Mouse (Mus musculus) forebrain, embryonic 14.5 days (tissue): ENCODE measurements around the gene Map9. TPM values are rescaled to one million over a fixed set of nuclear protein-coding genes. Genes with fewer than 3 reads are reported as not detected.

Source experiments
- ATAC-seq: fragments of 200-750 bp; cut with Nextera tagmentation; 2 replicates; pipeline ENCODE4 v1.8.0; 2017; ENCODE audit warnings: mild to moderate bottlenecking, moderate library complexity
- DNase-seq: peaks from one replicate; pipeline ENCODE4 v3.0.0-alpha.2; 2015; ENCODE audit warnings: low spot score
- H3K27ac ChIP-seq: fragments of 300-500 bp; sonication (generic); 2 replicates; pipeline ENCODE4 v1.5.1; 2014; ENCODE audit warnings: low read depth, mild to moderate bottlenecking, control low read depth, low read length, moderate library complexity
- H3K27me3 ChIP-seq: fragments of 300-500 bp; sonication (generic); replicated peaks from 2 replicates; pipeline ENCODE4 v1.6.1; 2014; ENCODE audit warnings: low read length, control low read depth, mixed read lengths; ENCODE audit not compliant: control insufficient read depth, insufficient read depth
- H3K36me3 ChIP-seq: fragments of 300-500 bp; sonication (generic); 2 replicates; pipeline ENCODE4 v1.6.1; 2014; ENCODE audit warnings: low read length, control low read depth; ENCODE audit not compliant: control insufficient read depth, insufficient read depth
- H3K4me1 ChIP-seq: fragments of 300-500 bp; sonication (generic); 2 replicates; pipeline ENCODE4 v1.6.1; 2014; ENCODE audit warnings: antibody characterized with exemption, low read length, control low read depth; ENCODE audit not compliant: control insufficient read depth, insufficient read depth
- H3K4me2 ChIP-seq: fragments of 300-500 bp; sonication (generic); 2 replicates; pipeline ENCODE4 v1.6.1; 2014; ENCODE audit warnings: mild to moderate bottlenecking, control low read depth, low read length
- H3K4me3 ChIP-seq: fragments of 300-500 bp; sonication (generic); 2 replicates; pipeline ENCODE4 v1.5.1; 2014; ENCODE audit warnings: low read depth, low read length, control low read depth
- H3K9ac ChIP-seq: fragments of 300-500 bp; sonication (generic); 2 replicates; pipeline ENCODE4 v1.6.1; 2014; ENCODE audit warnings: mild to moderate bottlenecking, low read length, control low read depth, moderate library complexity
- H3K9me3 ChIP-seq: fragments of 300-500 bp; sonication (generic); replicated peaks from 2 replicates; pipeline ENCODE4 v1.6.1; 2016; ENCODE audit warnings: low read length, control low read depth, mixed read lengths; ENCODE audit not compliant: control insufficient read depth
- WGBS: fragments of 180-500 bp; shearing (Covaris S2); extraction: QIAGEN DNeasy Blood & Tissue Kit; methylation state at CpG from one replicate; pipeline ENCODE4 v1.1.7; 2014; 5-methylcytosine and 5-hydroxymethylcytosine counted together
- polyA plus RNA-seq: library from polyadenylated mRNA; unstranded; fragments of >200 nt; fragmentation: Nextera tagmentation; extraction: Ambion mirVana; gene quantifications from 2 replicates; pipeline ENCODE4 v1.2.1, GENCODE M21; 2014

Map9 gene
- polyA plus RNA-seq, 1 experiment from 2014 or later = 66.1 TPM

DNA sequence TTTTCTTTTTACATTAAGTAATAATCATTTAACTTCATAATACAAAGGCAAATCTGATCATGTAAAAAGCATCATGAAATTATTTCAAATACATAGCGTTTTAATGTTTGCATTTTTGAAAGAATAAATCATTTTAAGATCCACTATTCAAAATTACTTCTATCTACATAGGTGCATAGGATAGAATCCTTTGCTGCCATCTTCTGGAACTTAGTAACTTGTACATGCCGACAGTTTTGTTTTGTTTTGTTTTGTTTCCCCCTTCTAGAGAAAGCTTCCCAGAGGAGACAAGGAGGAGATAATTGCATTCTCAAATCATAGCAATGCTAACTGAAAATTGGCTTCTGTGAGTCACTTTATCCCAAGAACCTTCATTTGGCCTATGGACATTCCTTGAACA, 7.5 kb upstream of the Map9 start:
- Histone ChIP-seq H3K9ac (no peak overlapping the region), H3K4me2 (no peak overlapping the region), H3K4me3 (no peak overlapping the region), H3K27ac (no peak overlapping the region), H3K4me1 (no peaks in the 10 kb centered on the region), H3K27me3 (no peaks in the 10 kb centered on the region), H3K36me3 (no peaks in the 10 kb centered on the region), H3K9me3 (no peaks in the 10 kb centered on the region)
- DNase-seq (peak; percentile 57), ATAC-seq (no peak)
- 42% methylated on average over 2 of the region's 2 CpGs for WGBS

DNA sequence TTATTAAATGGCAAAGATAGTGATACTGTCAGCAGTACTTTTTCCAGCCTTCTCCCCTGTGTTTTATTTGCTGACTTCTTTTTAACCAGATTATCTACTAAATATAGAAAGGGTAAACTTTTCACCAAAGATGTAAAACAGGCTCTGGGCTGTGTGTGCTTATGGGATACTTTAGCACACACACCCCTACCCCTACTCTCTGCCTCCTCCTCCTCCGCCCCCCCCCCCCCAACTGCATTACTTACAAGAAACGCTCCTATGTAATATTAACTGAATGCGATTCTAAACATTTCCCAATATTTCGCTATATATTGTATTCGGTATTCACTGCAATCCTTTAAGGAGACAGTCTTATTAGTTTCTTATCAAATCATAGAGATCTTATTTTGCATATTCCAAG, 504 bp upstream of the Map9 start:
- Histone ChIP-seq H3K4me3 (peak overlapping the region; percentile 77), H3K27ac (peak overlapping the region; percentile 78; the same call in 1 of the 2 replicates), H3K4me2 (peak overlapping the region; percentile 53), H3K27me3 (no peaks in the 10 kb centered on the region), H3K9me3 (no peaks in the 10 kb centered on the region), H3K4me1 (no peaks in the 10 kb centered on the region), H3K36me3 (peaks cover 14% of the 10 kb centered on the region; the same call in 1 of the 2 replicates), H3K9ac (peak overlapping the region; percentile 43)
- ATAC-seq = peak; percentile 29
- WGBS = 4% methylated on average over 5 of the region's 5 CpGs
- no peak for DNase-seq

DNA sequence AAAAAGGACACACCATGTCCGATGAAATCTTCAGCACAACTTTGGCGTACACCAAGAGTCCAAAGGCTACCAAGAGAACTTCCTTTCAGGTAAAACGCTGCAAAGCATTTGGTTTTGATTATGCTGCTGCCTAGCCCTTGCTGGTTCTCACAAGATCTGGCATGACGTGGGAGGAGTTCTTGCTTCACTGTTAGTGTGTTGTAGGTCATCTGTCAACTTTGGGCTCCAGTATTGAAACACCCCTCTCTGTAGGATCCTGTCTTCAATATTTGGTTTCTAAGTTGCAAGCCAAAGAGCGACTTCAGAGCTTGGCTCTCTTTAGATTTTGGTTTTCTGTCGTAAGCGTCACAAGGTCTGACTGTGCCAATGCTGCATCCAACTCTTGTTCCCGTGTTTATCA, 1.2 kb downstream of the Map9 start:
- 84% methylated on average over 8 of the region's 8 CpGs for WGBS
- Histone ChIP-seq H3K4me2 (peak overlapping the region; percentile 53; the same call in 1 of the 2 replicates), H3K9ac (no peak overlapping the region), H3K27me3 (no peaks in the 10 kb centered on the region), H3K4me1 (no peaks in the 10 kb centered on the region), H3K27ac (no peak overlapping the region), H3K36me3 (peaks cover 21% of the 10 kb centered on the region), H3K4me3 (no peak overlapping the region), H3K9me3 (no peaks in the 10 kb centered on the region)
- ATAC-seq (no peak), DNase-seq (no peak)

- no peak overlapping the region for H3K27ac ChIP-seq
- no peak overlapping the region for H3K4me3 ChIP-seq
- ATAC-seq (no peak), DNase-seq (peak; percentile 48)
- no peak overlapping the region for H3K4me2 ChIP-seq
- H3K9ac ChIP-seq = no peak overlapping the region
- H3K36me3 ChIP-seq = peaks cover 31% of the 10 kb centered on the region
- WGBS = 42% methylated on average over 4 of the region's 4 CpGs
- H3K4me1 ChIP-seq = no peaks in the 10 kb centered on the region
- no peaks in the 10 kb centered on the region for H3K27me3 ChIP-seq
- H3K9me3 ChIP-seq = no peaks in the 10 kb centered on the region
Measured at GRCm38 (mm10) chr3:82362452-82362851, 4.6 kb downstream of the Map9 start.

DNA sequence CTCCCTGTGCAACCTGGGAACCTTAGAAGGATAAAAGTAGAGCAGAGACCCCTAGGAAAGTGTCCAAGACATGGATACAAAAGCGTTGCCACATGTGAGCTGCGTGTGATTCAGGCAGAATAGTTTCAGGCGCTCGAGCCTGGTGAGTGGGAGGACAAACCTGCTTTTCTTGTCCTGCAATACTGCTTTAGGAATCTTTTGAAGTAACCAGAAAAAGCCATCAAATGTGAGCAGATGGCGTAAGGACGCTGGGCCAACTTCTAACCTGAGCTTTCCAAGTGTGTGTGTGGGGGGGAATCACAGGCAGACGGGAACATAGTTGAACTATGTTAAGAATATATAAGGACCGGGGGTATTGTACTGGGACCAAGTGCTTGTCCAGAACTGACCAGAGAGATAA, 6.7 kb downstream of the Map9 start:
- Histone ChIP-seq H3K4me1 (no peaks in the 10 kb centered on the region), H3K4me2 (no peak overlapping the region), H3K27me3 (no peaks in the 10 kb centered on the region), H3K4me3 (no peak overlapping the region), H3K9me3 (no peaks in the 10 kb centered on the region), H3K9ac (no peak overlapping the region), H3K36me3 (peaks cover 34% of the 10 kb centered on the region), H3K27ac (no peak overlapping the region)
- peak; percentile 14; the same call in 1 of the 2 replicates for ATAC-seq
- no peak for DNase-seq
- WGBS = 87% methylated on average over 8 of the region's 8 CpGs

DNA sequence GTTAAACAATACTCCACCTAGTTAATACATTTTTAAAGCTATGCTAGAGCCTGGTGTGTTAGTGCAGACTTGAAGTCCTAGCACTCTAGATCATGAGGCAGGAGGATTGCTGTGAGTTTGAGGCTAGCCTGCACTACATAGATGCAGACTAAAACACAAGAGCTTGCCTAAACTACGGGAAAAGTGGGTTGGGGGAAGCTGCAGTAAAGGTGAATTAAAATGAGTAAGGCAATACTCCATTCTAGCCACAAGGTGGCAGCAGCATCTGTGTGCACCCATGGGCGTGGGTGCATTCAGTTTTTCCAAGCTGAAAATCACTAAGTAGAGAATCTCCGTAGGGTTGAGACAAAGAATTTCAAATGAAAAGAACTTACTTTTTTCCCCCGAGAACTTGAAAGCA, 7.1 kb downstream of the Map9 start:
- H3K36me3 ChIP-seq = peaks cover 34% of the 10 kb centered on the region
- 27% methylated on average over 4 of the region's 4 CpGs for WGBS
- DNase-seq (peak; percentile 75), ATAC-seq (peak; percentile 74; the same call in 1 of the 2 replicates)
- no peaks in the 10 kb centered on the region for H3K27me3 ChIP-seq
- no peaks in the 10 kb centered on the region for H3K4me1 ChIP-seq
- no peak overlapping the region for H3K4me3 ChIP-seq
- no peaks in the 10 kb centered on the region for H3K9me3 ChIP-seq
- no peak overlapping the region for H3K4me2 ChIP-seq
- H3K9ac ChIP-seq = no peak overlapping the region
- no peak overlapping the region for H3K27ac ChIP-seq

- Histone ChIP-seq H3K36me3 (peaks cover 37% of the 10 kb centered on the region), H3K27ac (no peak overlapping the region), H3K4me2 (no peak overlapping the region), H3K4me1 (no peaks in the 10 kb centered on the region), H3K27me3 (no peaks in the 10 kb centered on the region), H3K4me3 (no peak overlapping the region), H3K9ac (no peak overlapping the region), H3K9me3 (no peaks in the 10 kb centered on the region)
- ATAC-seq = no peak
- DNase-seq = no peak
- WGBS = 79% methylated on average over 21 of the region's 21 CpGs
Measured at GRCm38 (mm10) chr3:82369063-82369860, 11.4 kb downstream of the Map9 start.

DNA sequence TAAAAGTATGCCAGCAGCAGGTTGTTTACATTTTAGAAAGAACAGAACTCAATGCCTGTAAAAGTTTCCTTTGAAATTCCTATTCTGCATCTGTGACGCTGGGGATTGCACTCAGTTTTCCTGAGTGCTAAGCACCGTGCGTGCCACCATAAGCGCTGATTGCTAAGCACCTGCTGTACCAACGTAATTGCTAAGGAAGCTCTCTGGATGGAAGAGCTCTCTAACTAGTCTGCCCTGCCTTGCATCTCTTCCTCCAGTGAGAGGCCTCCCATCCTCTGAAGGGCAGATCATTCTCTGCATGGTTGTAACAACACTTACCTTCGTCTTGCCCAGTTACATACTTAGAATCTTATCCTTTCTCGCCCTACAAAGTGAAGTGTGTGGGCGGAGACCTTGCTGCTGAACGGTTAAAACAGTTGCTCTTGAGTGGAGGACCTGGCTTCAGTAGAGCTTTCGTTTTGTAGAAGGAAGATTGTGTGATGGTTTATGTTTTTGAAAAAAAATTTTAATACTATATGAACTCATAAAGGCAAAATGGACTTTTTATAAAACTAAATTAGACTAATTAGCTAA, 12.7 kb downstream of the Map9 start:
- DNase-seq (no peak), ATAC-seq (no peak)
- Histone ChIP-seq H3K9me3 (no peaks in the 10 kb centered on the region), H3K27ac (no peak overlapping the region), H3K9ac (no peak overlapping the region), H3K4me1 (no peaks in the 10 kb centered on the region), H3K4me3 (no peak overlapping the region), H3K27me3 (no peaks in the 10 kb centered on the region), H3K4me2 (no peak overlapping the region), H3K36me3 (peaks cover 37% of the 10 kb centered on the region)
- WGBS = 88% methylated on average over 10 of the region's 10 CpGs

- no peak for ATAC-seq
Measured at GRCm38 (mm10) chr3:82376965-82377364, 19.1 kb downstream of the Map9 start.

More at GRCm38 (mm10) chr3:82376965-82377364, 19.1 kb downstream of the Map9 start:
- 90% methylated on average over 14 of the region's 14 CpGs for WGBS
- H3K4me2 ChIP-seq = no peak overlapping the region
- no peaks in the 10 kb centered on the region for H3K27me3 ChIP-seq
- H3K9ac ChIP-seq = no peak overlapping the region
- no peak overlapping the region for H3K27ac ChIP-seq
- no peaks in the 10 kb centered on the region for H3K9me3 ChIP-seq
- no peak for DNase-seq
- H3K4me1 ChIP-seq = no peaks in the 10 kb centered on the region
- H3K4me3 ChIP-seq = no peak overlapping the region
- peaks cover 64% of the 10 kb centered on the region for H3K36me3 ChIP-seq
